Mouse (Mus musculus): ENCODE results near the gene Tet2.

Tet2 gene

GRCm38 (mm10) chr3:133518116-133518515, 26.8 kb downstream of the Tet2 start:
- no peak for DNase-seq (ENCODE audit: low read depth, low spot score)

- no peak for DNase-seq (ENCODE audit: low read depth, low spot score)
These were observed 27.5 kb downstream of the Tet2 start for GRCm38 (mm10) chr3:133517406-133517805.

- no peak for DNase-seq (ENCODE audit: low read depth, low spot score)
These were observed 28.8 kb downstream of the Tet2 start for GRCm38 (mm10) chr3:133516137-133516536.

- no peak for DNase-seq (ENCODE audit: low read depth, low spot score)
These were observed 29.6 kb downstream of the Tet2 start for GRCm38 (mm10) chr3:133515204-133515969.

- no peak for DNase-seq (ENCODE audit: low read depth, low spot score)
These were observed 30.6 kb downstream of the Tet2 start for GRCm38 (mm10) chr3:133514290-133514689.

- no peak for DNase-seq (ENCODE audit: low read depth, low spot score)
These were observed 31.5 kb downstream of the Tet2 start for GRCm38 (mm10) chr3:133513475-133513874.

GRCm38 (mm10) chr3:133510368-133510767, 34.6 kb downstream of the Tet2 start:
- no peak for DNase-seq (ENCODE audit: low read depth, low spot score)

GRCm38 (mm10) chr3:133509796-133510195, 35.1 kb downstream of the Tet2 start:
- DNase-seq (ENCODE audit: low read depth, low spot score) = no peak

GRCm38 (mm10) chr3:133508881-133509280, 36.1 kb downstream of the Tet2 start:
- no peak for DNase-seq (ENCODE audit: low read depth, low spot score)

- DNase-seq (ENCODE audit: low read depth, low spot score) = no peak
These were observed 38.5 kb downstream of the Tet2 start for GRCm38 (mm10) chr3:133506289-133506954.

- DNase-seq (ENCODE audit: low read depth, low spot score) = no peak
These were observed 48.0 kb downstream of the Tet2 start for GRCm38 (mm10) chr3:133496953-133497352.

- DNase-seq (ENCODE audit: low read depth, low spot score) = no peak
These were observed 53.6 kb downstream of the Tet2 start for GRCm38 (mm10) chr3:133491370-133491769.

- no peak for DNase-seq (ENCODE audit: low read depth, low spot score)
These were observed 56.8 kb downstream of the Tet2 start for GRCm38 (mm10) chr3:133488022-133488725.

GRCm38 (mm10) chr3:133482887-133483286, 62.1 kb downstream of the Tet2 start:
- DNase-seq (ENCODE audit: low read depth, low spot score) = no peak

GRCm38 (mm10) chr3:133478987-133479386, 66.0 kb downstream of the Tet2 start:
- no peak for DNase-seq (ENCODE audit: low read depth, low spot score)

GRCm38 (mm10) chr3:133473781-133474180, 71.2 kb downstream of the Tet2 start:
- no peak for DNase-seq (ENCODE audit: low read depth, low spot score)

GRCm38 (mm10) chr3:133471101-133471500, 73.8 kb downstream of the Tet2 start:
- DNase-seq (ENCODE audit: low read depth, low spot score) = no peak

- no peak for DNase-seq (ENCODE audit: low read depth, low spot score)
These were observed 76.1 kb downstream of the Tet2 start for GRCm38 (mm10) chr3:133468883-133469282.

- DNase-seq (ENCODE audit: low read depth, low spot score) = no peak
These were observed 81.7 kb downstream of the Tet2 start for GRCm38 (mm10) chr3:133463233-133463632.

- no peak for DNase-seq (ENCODE audit: low read depth, low spot score)
These were observed 82.5 kb downstream of the Tet2 start for GRCm38 (mm10) chr3:133462485-133462884.

- no peak for DNase-seq (ENCODE audit: low read depth, low spot score)
These were observed 82.9 kb downstream of the Tet2 start for GRCm38 (mm10) chr3:133462059-133462458.

GRCm38 (mm10) chr3:133459174-133459573, 85.8 kb downstream of the Tet2 start:
- no peak for DNase-seq (ENCODE audit: low read depth, low spot score)

GRCm38 (mm10) chr3:133453896-133454295, 91.0 kb downstream of the Tet2 start:
- DNase-seq (ENCODE audit: low read depth, low spot score) = no peak

Measured in WW6 (cell line).